Comparison of ENCODE assay signal across 8 mouse cellular contexts in genomic region chr11:11820737-11821136, GRCm38 (mm10). TPM values are rescaled to one million over a fixed set of nuclear protein-coding genes. Genes with fewer than 3 reads are reported as not detected.
A peak's percentile ranks its signal among the peaks of the same experiment; 100 is the strongest.
DNase-seq lines count a peak whose midpoint lies in the region; ATAC-seq and TF ChIP-seq lines count a peak whose summit lies in the region.

No protein-coding gene starts in this region.

- no peak for TF ChIP-seq POLR2A in ES-Bruce4 (IDR thresholded peaks at IDR 0.05; ENCODE audit: insufficient read depth, low read length)

- peaks cover 3% of the 10 kb centered on the region for H3K4me1 ChIP-seq in ES-Bruce4 (ENCODE audit: control insufficient read depth, insufficient read depth, low read length)
- H3K4me1 ChIP-seq in hindbrain, embryonic 12.5 days, result peaks cover 40% of the 10 kb centered on the region
- peaks cover 20% of the 10 kb centered on the region for H3K4me1 ChIP-seq in midbrain, embryonic 16.5 days (ENCODE audit: control insufficient read depth, insufficient read depth, low read length)

- peak overlapping the region; percentile 22 for H3K9ac ChIP-seq in ES-Bruce4 (ENCODE audit: low read depth, poor library complexity, severe bottlenecking)
- no peak overlapping the region for H3K9ac ChIP-seq in hindbrain, embryonic 12.5 days
- no peak overlapping the region for H3K9ac ChIP-seq in midbrain, embryonic 16.5 days (ENCODE audit: low read depth, low read length)

- 0 out of 2 replicates have a peak, but pooled peaks have one; percentile 2 for ATAC-seq in hindbrain, embryonic 12.5 days (ENCODE audit: low FRiP score)
- ATAC-seq in midbrain, embryonic 16.5 days, result peak; percentile 23; the same call in 1 of the 2 replicates

- peak overlapping the region; percentile 47 for H3K27ac ChIP-seq in ES-Bruce4 (ENCODE audit: insufficient read depth, low read length)
- peak overlapping the region; percentile 76 for H3K27ac ChIP-seq in hindbrain, embryonic 12.5 days
- H3K27ac ChIP-seq in midbrain, embryonic 16.5 days (ENCODE audit: low read length), result no peak overlapping the region

- H3K4me3 ChIP-seq in ES-Bruce4 (ENCODE audit: low read depth, low read length), result no peak overlapping the region
- H3K4me3 ChIP-seq in hindbrain, embryonic 12.5 days, result no peak overlapping the region
- no peak overlapping the region for H3K4me3 ChIP-seq in midbrain, embryonic 16.5 days (ENCODE audit: low read depth, low read length)

- peak; percentile 95 for DNase-seq in heart, adult 11 months
- no peak for DNase-seq in heart, adult 8-10 months (ENCODE audit: low spot score)
- DNase-seq in cerebellum, postnatal 4 days (ENCODE audit: low spot score in 2 of 2), result no peak
- no peak for DNase-seq in natural killer cell, adult 2 months (ENCODE audit: low spot score in 2 of 2)
- no peak for DNase-seq in left cerebral cortex, postnatal 10 days (ENCODE audit: extremely low spot score in 1 of 2, low spot score in 2 of 2)

- H3K27me3 ChIP-seq in ES-Bruce4 (ENCODE audit: control insufficient read depth, insufficient read depth, low read length, poor library complexity, severe bottlenecking), result no peaks in the 10 kb centered on the region
- no peaks in the 10 kb centered on the region for H3K27me3 ChIP-seq in hindbrain, embryonic 12.5 days
- no peaks in the 10 kb centered on the region for H3K27me3 ChIP-seq in midbrain, embryonic 16.5 days (ENCODE audit: control insufficient read depth, insufficient read depth, low read depth, low read length)

- peaks cover 3% of the 10 kb centered on the region; the same call in 1 of the 2 replicates for H3K9me3 ChIP-seq in ES-Bruce4 (replicated peaks; ENCODE audit: control insufficient read depth, insufficient read depth, low read length, poor library complexity, severe bottlenecking)
- no peaks in the 10 kb centered on the region for H3K9me3 ChIP-seq in hindbrain, embryonic 12.5 days (replicated peaks)
- H3K9me3 ChIP-seq in midbrain, embryonic 16.5 days (replicated peaks; ENCODE audit: control insufficient read depth, low read length, poor library complexity, severe bottlenecking), result no peaks in the 10 kb centered on the region

- intact Hi-C loops in left cerebral cortex, postnatal 10 days (cut with DNase I), result loop anchor here (2.0 to 5.0 kb wide), 4 partner anchors 152 to 737 kb away; no protein-coding TSS in a partner anchor

- no peaks in the 10 kb centered on the region for H3K36me3 ChIP-seq in ES-Bruce4 (ENCODE audit: control insufficient read depth, insufficient read depth, low read length, poor library complexity, severe bottlenecking)
- no peaks in the 10 kb centered on the region for H3K36me3 ChIP-seq in hindbrain, embryonic 12.5 days
- H3K36me3 ChIP-seq in midbrain, embryonic 16.5 days (ENCODE audit: control insufficient read depth, insufficient read depth, low read length), result no peaks in the 10 kb centered on the region

- no peak for TF ChIP-seq EP300 in ES-Bruce4 (IDR thresholded peaks at IDR 0.05; ENCODE audit: insufficient read depth, low read depth, low read length)

- no peak overlapping the region for H3K4me2 ChIP-seq in hindbrain, embryonic 12.5 days (replicated peaks)
- H3K4me2 ChIP-seq in midbrain, embryonic 16.5 days (ENCODE audit: low read length), result no peak overlapping the region

- TF ChIP-seq CTCF in ES-Bruce4 (IDR thresholded peaks at IDR 0.05; ENCODE audit: low read depth, low read length), result no peak

- 56% methylated on average over 3 of the region's 3 CpGs for WGBS in hindbrain, embryonic 12.5 days
- WGBS in midbrain, embryonic 16.5 days, result 69% methylated on average over 3 of the region's 3 CpGs

RNA-seq across cellular contexts. Expression of gene Fignl1, which starts 12.0 kb away (rescaled TPM):
- total RNA-seq in heart, adult 8-10 months (2022), result under 1 TPM; 0.28 to 0.46 (median 0.37) TPM
- polyA plus RNA-seq in ES-Bruce4 (2011; ENCODE audit: insufficient read depth, insufficient read length, low read depth, missing spikeins), result 89.3 and 93.2 TPM in 2 replicates
- 41.0 and 41.1 TPM in 2 replicates for polyA plus RNA-seq in hindbrain, embryonic 12.5 days (2016; fragmentation: Nextera tagmentation; extraction: Ambion mirVana)
- 7.1 and 8.7 TPM in 2 replicates for polyA plus RNA-seq in midbrain, embryonic 16.5 days (2015; fragmentation: Nextera tagmentation; extraction: Ambion mirVana)
- 1 to 10 TPM; 1.8 to 1.9 TPM for total RNA-seq in left cerebral cortex, postnatal 10 days (2021)
